Mouse (Mus musculus): ENCODE measurements around the gene Mdk. TPM values are rescaled to one million over a fixed set of nuclear protein-coding genes. Genes with fewer than 3 reads are reported as not detected.
A peak's percentile ranks its signal among the peaks of the same experiment; 100 is the strongest.

Gene Mdk
- 77.8 and 78.9 TPM in 2 replicates for polyA plus RNA-seq (2012; rRNA removed)

- peaks cover 74% of the 10 kb centered on the region for H3K4me1 ChIP-seq (ENCODE audit: control insufficient read depth, insufficient read depth, low read length)
- no peaks in the 10 kb centered on the region for H3K27me3 ChIP-seq (ENCODE audit: control insufficient read depth, insufficient read depth, low read length)
- peak within 1 kb of the TSS; percentile 2 for H3K4me3 ChIP-seq (replicated peaks; ENCODE audit: insufficient read depth, low read depth, low read length)
- TF ChIP-seq CTCF (IDR thresholded peaks at IDR 0.05; ENCODE audit: borderline replicate concordance, insufficient read depth, low read depth, low read length) (no peak), POLR2A (IDR thresholded peaks at IDR 0.05; ENCODE audit: borderline replicate concordance, insufficient read depth, low read length) (no peak)
- 37% methylated on average over 16 of the region's 16 CpGs for WGBS
- H3K27ac ChIP-seq (ENCODE audit: insufficient read depth, low read length): peak within 1 kb of the TSS; percentile 57
- DNase-seq: peak; percentile 30 to 35
Measured at GRCm38 (mm10) chr2:91932160-91932711, at the start of gene Mdk. Gene Mdk, minus strand, starts transcription at chr2:91932297.

GRCm38 (mm10) chr2:91980830-91981229 lies 48.7 kb upstream of the Mdk start:
- DNase-seq: no peak
- H3K4me3 ChIP-seq (replicated peaks; ENCODE audit: insufficient read depth, low read depth, low read length): no peak overlapping the region
- H3K27me3 ChIP-seq (ENCODE audit: control insufficient read depth, insufficient read depth, low read length): no peaks in the 10 kb centered on the region
- WGBS: 81% methylated on average over 5 of the region's 5 CpGs
- no peak overlapping the region for H3K27ac ChIP-seq (ENCODE audit: insufficient read depth, low read length)
- H3K4me1 ChIP-seq (ENCODE audit: control insufficient read depth, insufficient read depth, low read length): no peaks in the 10 kb centered on the region
- no peak for TF ChIP-seq POLR2A (IDR thresholded peaks at IDR 0.05; ENCODE audit: borderline replicate concordance, insufficient read depth, low read length)
- TF ChIP-seq CTCF (IDR thresholded peaks at IDR 0.05; ENCODE audit: borderline replicate concordance, insufficient read depth, low read depth, low read length): no peak

GRCm38 (mm10) chr2:91980245-91980644 lies 48.1 kb upstream of the Mdk start:
- no peak for DNase-seq
- H3K4me1 ChIP-seq (ENCODE audit: control insufficient read depth, insufficient read depth, low read length): no peaks in the 10 kb centered on the region
- H3K27me3 ChIP-seq (ENCODE audit: control insufficient read depth, insufficient read depth, low read length): no peaks in the 10 kb centered on the region
- WGBS: 51% methylated on average over 4 of the region's 4 CpGs
- no peak for TF ChIP-seq POLR2A (IDR thresholded peaks at IDR 0.05; ENCODE audit: borderline replicate concordance, insufficient read depth, low read length)
- TF ChIP-seq CTCF (IDR thresholded peaks at IDR 0.05; ENCODE audit: borderline replicate concordance, insufficient read depth, low read depth, low read length): no peak
- no peak overlapping the region for H3K4me3 ChIP-seq (replicated peaks; ENCODE audit: insufficient read depth, low read depth, low read length)
- H3K27ac ChIP-seq (ENCODE audit: insufficient read depth, low read length): no peak overlapping the region

GRCm38 (mm10) chr2:91978547-91978946 lies 46.5 kb upstream of the Mdk start:
- Histone ChIP-seq H3K27ac (ENCODE audit: insufficient read depth, low read length) (no peak overlapping the region), H3K4me3 (replicated peaks; ENCODE audit: insufficient read depth, low read depth, low read length) (no peak overlapping the region), H3K27me3 (ENCODE audit: control insufficient read depth, insufficient read depth, low read length) (no peaks in the 10 kb centered on the region), H3K4me1 (ENCODE audit: control insufficient read depth, insufficient read depth, low read length) (no peaks in the 10 kb centered on the region; the same call in 1 of the 2 replicates)
- 74% methylated on average over 2 of the region's 2 CpGs for WGBS
- no peak for DNase-seq
- TF ChIP-seq CTCF (IDR thresholded peaks at IDR 0.05; ENCODE audit: borderline replicate concordance, insufficient read depth, low read depth, low read length): no peak
- TF ChIP-seq POLR2A (IDR thresholded peaks at IDR 0.05; ENCODE audit: borderline replicate concordance, insufficient read depth, low read length): no peak

- Histone ChIP-seq H3K27me3 (ENCODE audit: control insufficient read depth, insufficient read depth, low read length) (no peaks in the 10 kb centered on the region), H3K4me1 (ENCODE audit: control insufficient read depth, insufficient read depth, low read length) (no peaks in the 10 kb centered on the region; the same call in 1 of the 2 replicates), H3K4me3 (replicated peaks; ENCODE audit: insufficient read depth, low read depth, low read length) (no peak overlapping the region), H3K27ac (ENCODE audit: insufficient read depth, low read length) (no peak overlapping the region)
- TF ChIP-seq CTCF (IDR thresholded peaks at IDR 0.05; ENCODE audit: borderline replicate concordance, insufficient read depth, low read depth, low read length): no peak
- no peak for TF ChIP-seq POLR2A (IDR thresholded peaks at IDR 0.05; ENCODE audit: borderline replicate concordance, insufficient read depth, low read length)
- 88% methylated on average over 4 of the region's 4 CpGs for WGBS
- no peak for DNase-seq
Measured at GRCm38 (mm10) chr2:91977960-91978359, 45.9 kb upstream of the Mdk start.

- no peak for TF ChIP-seq POLR2A (IDR thresholded peaks at IDR 0.05; ENCODE audit: borderline replicate concordance, insufficient read depth, low read length)
- no peak for TF ChIP-seq CTCF (IDR thresholded peaks at IDR 0.05; ENCODE audit: borderline replicate concordance, insufficient read depth, low read depth, low read length)
- peak in 1 of 2 experiments; percentile 52 for DNase-seq
- peak within 1 kb of the TSS; percentile 61 for H3K4me3 ChIP-seq (replicated peaks; ENCODE audit: insufficient read depth, low read depth, low read length)
- H3K27me3 ChIP-seq (ENCODE audit: control insufficient read depth, insufficient read depth, low read length): no peaks in the 10 kb centered on the region
- H3K27ac ChIP-seq (ENCODE audit: insufficient read depth, low read length): peak within 1 kb of the TSS; percentile 4; the same call in 1 of the 2 replicates
- WGBS: 4% methylated on average over 79 of the region's 79 CpGs
- peaks cover 13% of the 10 kb centered on the region for H3K4me1 ChIP-seq (ENCODE audit: control insufficient read depth, insufficient read depth, low read length)
Measured at GRCm38 (mm10) chr2:91975581-91976541, 43.8 kb upstream of the Mdk start, which contains the start of gene Dgkz. Gene Dgkz, minus strand, starts transcription at chr2:91975864.

- no peak for TF ChIP-seq CTCF (IDR thresholded peaks at IDR 0.05; ENCODE audit: borderline replicate concordance, insufficient read depth, low read depth, low read length)
- TF ChIP-seq POLR2A (IDR thresholded peaks at IDR 0.05; ENCODE audit: borderline replicate concordance, insufficient read depth, low read length): no peak
- no peak for DNase-seq
- Histone ChIP-seq H3K4me1 (ENCODE audit: control insufficient read depth, insufficient read depth, low read length) (peaks cover 15% of the 10 kb centered on the region), H3K27ac (ENCODE audit: insufficient read depth, low read length) (peak overlapping the region; percentile 48; the same call in 1 of the 2 replicates), H3K4me3 (replicated peaks; ENCODE audit: insufficient read depth, low read depth, low read length) (no peak overlapping the region), H3K27me3 (ENCODE audit: control insufficient read depth, insufficient read depth, low read length) (no peaks in the 10 kb centered on the region)
- 68% methylated on average over 7 of the region's 7 CpGs for WGBS
Measured at GRCm38 (mm10) chr2:91973416-91974135, 41.5 kb upstream of the Mdk start.
